Mouse (Mus musculus) heart, embryonic 15.5 days (tissue): ENCODE measurements around the gene Ctnnd2. TPM values are rescaled to one million over a fixed set of nuclear protein-coding genes. Genes with fewer than 3 reads are reported as not detected.

ENCODE experiments used
- ATAC-seq: fragments of 200-750 bp; cut with Nextera tagmentation; replicated peaks from 2 replicates; pipeline ENCODE4 v1.8.0; 2017; ENCODE audit warnings: low read depth, moderate TSS enrichment; ENCODE audit not compliant: insufficient number of reproducible peaks, insufficient read depth, low FRiP score
- H3K27ac ChIP-seq: fragments of 300-500 bp; sonication (generic); 2 replicates; pipeline ENCODE4 v1.5.1; 2015; ENCODE audit warnings: mild to moderate bottlenecking, inconsistent platforms
- H3K27me3 ChIP-seq: fragments of 300-500 bp; sonication (generic); 2 replicates; pipeline ENCODE4 v1.6.1; 2015; ENCODE audit warnings: inconsistent platforms
- H3K36me3 ChIP-seq: fragments of 300-500 bp; sonication (generic); 2 replicates; pipeline ENCODE4 v1.6.1; 2015; ENCODE audit warnings: mild to moderate bottlenecking, inconsistent platforms
- H3K4me1 ChIP-seq: fragments of 300-500 bp; sonication (generic); replicated peaks from 2 replicates; pipeline ENCODE4 v1.6.1; 2015; ENCODE audit warnings: inconsistent platforms
- H3K4me2 ChIP-seq: fragments of 300-500 bp; sonication (generic); 2 replicates; pipeline ENCODE4 v1.6.1; 2015; ENCODE audit warnings: inconsistent platforms, mild to moderate bottlenecking, moderate library complexity
- H3K4me3 ChIP-seq: fragments of 300-500 bp; sonication (generic); 2 replicates; pipeline ENCODE4 v1.5.1; 2015; ENCODE audit warnings: mild to moderate bottlenecking, inconsistent platforms
- H3K9ac ChIP-seq: fragments of 300-500 bp; sonication (generic); 2 replicates; pipeline ENCODE4 v1.6.1; 2015; ENCODE audit warnings: mild to moderate bottlenecking, inconsistent platforms
- H3K9me3 ChIP-seq: fragments of 300-500 bp; sonication (generic); replicated peaks from 2 replicates; pipeline ENCODE4 v1.6.1; 2016; ENCODE audit warnings: inconsistent platforms
- WGBS: fragments of 180-500 bp; shearing (Covaris S2); methylation state at CpG from one replicate; pipeline ENCODE4 v1.1.7; 2015; ENCODE audit warnings: mixed read lengths; 5-methylcytosine and 5-hydroxymethylcytosine counted together
- polyA plus RNA-seq: library from polyadenylated mRNA; unstranded; fragments of >200 nt; fragmentation: Nextera tagmentation; extraction: Ambion mirVana; gene quantifications from 2 replicates; pipeline ENCODE4 v1.2.1, GENCODE M21; 2015

Ctnnd2 gene
- polyA plus RNA-seq, 1 experiment from 2014 or later, result 1.0 TPM

- no peak for ATAC-seq
- 64% methylated on average over 6 of the region's 6 CpGs for WGBS
Observed at GRCm38 (mm10) chr15:30695859-30696258, 523.5 kb downstream of the Ctnnd2 start.

GRCm38 (mm10) chr15:30697356-30697755, 525.0 kb downstream of the Ctnnd2 start:
- H3K4me3 ChIP-seq, result no peak overlapping the region
- ATAC-seq, result no peak
- H3K36me3 ChIP-seq, result no peaks in the 10 kb centered on the region
- WGBS, result 69% methylated on average over 5 of the region's 5 CpGs
- H3K9me3 ChIP-seq, result no peaks in the 10 kb centered on the region
- H3K27me3 ChIP-seq, result no peaks in the 10 kb centered on the region
- peaks cover 6% of the 10 kb centered on the region; the same call in 1 of the 2 replicates for H3K4me1 ChIP-seq
- no peak overlapping the region for H3K9ac ChIP-seq
- no peak overlapping the region for H3K27ac ChIP-seq
- no peak overlapping the region for H3K4me2 ChIP-seq

More at GRCm38 (mm10) chr15:30695859-30696258, 523.5 kb downstream of the Ctnnd2 start:
- H3K9ac ChIP-seq, result no peak overlapping the region
- peaks cover 5% of the 10 kb centered on the region; the same call in 1 of the 2 replicates for H3K4me1 ChIP-seq
- no peak overlapping the region for H3K4me2 ChIP-seq
- H3K36me3 ChIP-seq, result no peaks in the 10 kb centered on the region
- H3K27me3 ChIP-seq, result no peaks in the 10 kb centered on the region
- no peaks in the 10 kb centered on the region for H3K9me3 ChIP-seq
- no peak overlapping the region for H3K4me3 ChIP-seq
- no peak overlapping the region for H3K27ac ChIP-seq

- Histone ChIP-seq H3K9me3 (no peaks in the 10 kb centered on the region), H3K4me2 (no peak overlapping the region), H3K4me3 (no peak overlapping the region), H3K4me1 (peaks cover 6% of the 10 kb centered on the region; the same call in 1 of the 2 replicates), H3K36me3 (no peaks in the 10 kb centered on the region), H3K27me3 (no peaks in the 10 kb centered on the region), H3K27ac (no peak overlapping the region), H3K9ac (no peak overlapping the region)
- ATAC-seq, result no peak
- 53% methylated on average over 6 of the region's 6 CpGs for WGBS
Observed at GRCm38 (mm10) chr15:30700762-30701161, 528.4 kb downstream of the Ctnnd2 start.

GRCm38 (mm10) chr15:30701592-30701991, 529.2 kb downstream of the Ctnnd2 start:
- Histone ChIP-seq H3K9me3 (no peaks in the 10 kb centered on the region), H3K36me3 (no peaks in the 10 kb centered on the region), H3K4me1 (peaks cover 6% of the 10 kb centered on the region; the same call in 1 of the 2 replicates), H3K9ac (no peak overlapping the region), H3K4me2 (no peak overlapping the region), H3K27ac (no peak overlapping the region), H3K27me3 (no peaks in the 10 kb centered on the region), H3K4me3 (no peak overlapping the region)
- ATAC-seq, result no peak
- 74% methylated on average over 5 of the region's 5 CpGs for WGBS

- H3K27ac ChIP-seq, result no peak overlapping the region
- H3K27me3 ChIP-seq, result no peaks in the 10 kb centered on the region
- no peak overlapping the region for H3K4me3 ChIP-seq
- no peaks in the 10 kb centered on the region for H3K36me3 ChIP-seq
- ATAC-seq, result no peak
- H3K4me2 ChIP-seq, result no peak overlapping the region
- no peaks in the 10 kb centered on the region for H3K4me1 ChIP-seq
- H3K9me3 ChIP-seq, result no peaks in the 10 kb centered on the region
- H3K9ac ChIP-seq, result no peak overlapping the region
- WGBS, result 88% methylated on average over 10 of the region's 10 CpGs
Observed at GRCm38 (mm10) chr15:30709026-30709753, 536.8 kb downstream of the Ctnnd2 start.

GRCm38 (mm10) chr15:30709754-30710105, 537.3 kb downstream of the Ctnnd2 start:
- no peak overlapping the region for H3K4me3 ChIP-seq
- no peak for ATAC-seq
- no peaks in the 10 kb centered on the region for H3K27me3 ChIP-seq
- 87% methylated on average over 2 of the region's 2 CpGs for WGBS
- no peaks in the 10 kb centered on the region for H3K4me1 ChIP-seq
- no peaks in the 10 kb centered on the region for H3K36me3 ChIP-seq
- no peaks in the 10 kb centered on the region for H3K9me3 ChIP-seq
- no peak overlapping the region for H3K27ac ChIP-seq
- H3K4me2 ChIP-seq, result no peak overlapping the region
- H3K9ac ChIP-seq, result no peak overlapping the region

GRCm38 (mm10) chr15:30714823-30715222, 542.4 kb downstream of the Ctnnd2 start:
- Histone ChIP-seq H3K4me2 (no peak overlapping the region), H3K4me3 (no peak overlapping the region), H3K9me3 (no peaks in the 10 kb centered on the region), H3K36me3 (no peaks in the 10 kb centered on the region), H3K27ac (no peak overlapping the region), H3K27me3 (no peaks in the 10 kb centered on the region), H3K4me1 (no peaks in the 10 kb centered on the region), H3K9ac (no peak overlapping the region)
- ATAC-seq, result no peak
- 81% methylated on average over 2 of the region's 2 CpGs for WGBS

- no peak overlapping the region for H3K27ac ChIP-seq
- 74% methylated on average over 3 of the region's 3 CpGs for WGBS
- H3K4me3 ChIP-seq, result no peak overlapping the region
- no peak for ATAC-seq
- H3K9me3 ChIP-seq, result no peaks in the 10 kb centered on the region
- H3K27me3 ChIP-seq, result no peaks in the 10 kb centered on the region
- no peak overlapping the region for H3K4me2 ChIP-seq
- H3K4me1 ChIP-seq, result no peaks in the 10 kb centered on the region
- no peaks in the 10 kb centered on the region for H3K36me3 ChIP-seq
- no peak overlapping the region for H3K9ac ChIP-seq
Observed at GRCm38 (mm10) chr15:30718811-30719210, 546.4 kb downstream of the Ctnnd2 start.

- Histone ChIP-seq H3K27me3 (no peaks in the 10 kb centered on the region), H3K36me3 (no peaks in the 10 kb centered on the region), H3K9ac (no peak overlapping the region), H3K4me2 (no peak overlapping the region), H3K4me1 (no peaks in the 10 kb centered on the region), H3K9me3 (no peaks in the 10 kb centered on the region), H3K4me3 (no peak overlapping the region), H3K27ac (no peak overlapping the region)
- WGBS, result 65% methylated on average over 2 of the region's 2 CpGs
- ATAC-seq, result no peak
Observed at GRCm38 (mm10) chr15:30719226-30719625, 546.8 kb downstream of the Ctnnd2 start.

- no peak overlapping the region for H3K4me3 ChIP-seq
- H3K27me3 ChIP-seq, result no peaks in the 10 kb centered on the region
- no peaks in the 10 kb centered on the region for H3K36me3 ChIP-seq
- ATAC-seq, result no peak
- H3K9ac ChIP-seq, result no peak overlapping the region
- H3K9me3 ChIP-seq, result no peaks in the 10 kb centered on the region
- no peak overlapping the region for H3K4me2 ChIP-seq
- 66% methylated on average over 2 of the region's 2 CpGs for WGBS
- H3K27ac ChIP-seq, result no peak overlapping the region
- H3K4me1 ChIP-seq, result no peaks in the 10 kb centered on the region
Observed at GRCm38 (mm10) chr15:30721098-30721497, 548.7 kb downstream of the Ctnnd2 start.

- no peaks in the 10 kb centered on the region for H3K4me1 ChIP-seq
- H3K27ac ChIP-seq, result no peak overlapping the region
- 89% methylated on average over 5 of the region's 5 CpGs for WGBS
- ATAC-seq, result no peak
- H3K9ac ChIP-seq, result no peak overlapping the region
- no peaks in the 10 kb centered on the region for H3K36me3 ChIP-seq
- no peaks in the 10 kb centered on the region for H3K9me3 ChIP-seq
- H3K4me2 ChIP-seq, result no peak overlapping the region
- H3K4me3 ChIP-seq, result no peak overlapping the region
- no peaks in the 10 kb centered on the region for H3K27me3 ChIP-seq
Observed at GRCm38 (mm10) chr15:30726066-30726465, 553.7 kb downstream of the Ctnnd2 start.

GRCm38 (mm10) chr15:30738178-30738577, 565.8 kb downstream of the Ctnnd2 start:
- H3K27ac ChIP-seq, result no peak overlapping the region
- H3K9me3 ChIP-seq, result no peaks in the 10 kb centered on the region
- H3K4me1 ChIP-seq, result no peaks in the 10 kb centered on the region
- no peak for ATAC-seq
- H3K4me3 ChIP-seq, result no peak overlapping the region
- no peaks in the 10 kb centered on the region for H3K27me3 ChIP-seq
- H3K36me3 ChIP-seq, result no peaks in the 10 kb centered on the region
- WGBS, result 57% methylated on average over 4 of the region's 4 CpGs
- no peak overlapping the region for H3K4me2 ChIP-seq
- no peak overlapping the region for H3K9ac ChIP-seq
